ENCODE assay signal across 9 mouse cellular contexts in the genomic region with DNA sequence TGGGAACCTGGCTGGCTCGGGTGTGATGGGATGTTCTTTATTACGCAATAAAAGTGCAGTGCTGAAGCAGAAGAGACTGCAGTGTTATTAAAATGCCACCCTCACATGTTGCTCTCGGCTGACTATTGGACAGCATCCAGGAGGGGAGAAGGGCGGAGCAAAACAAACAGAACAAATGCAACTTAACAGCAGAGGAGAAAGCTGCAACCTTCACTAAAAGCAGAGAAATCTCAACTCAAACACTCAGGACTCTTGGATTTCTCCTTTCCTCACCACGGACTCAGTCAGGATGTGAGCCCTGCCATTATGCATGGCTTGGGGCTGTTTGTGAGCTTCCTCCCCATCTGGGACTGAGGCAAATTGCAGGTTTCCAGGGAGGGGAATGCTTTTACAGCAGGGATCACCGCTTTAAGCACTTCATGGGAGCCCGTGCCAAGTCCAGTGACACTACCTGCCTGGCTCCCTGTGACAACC.
DNase-seq lines count a peak whose midpoint lies in the region; ATAC-seq lines count a peak whose summit lies in the region.
"Had no signal": no experiment of that assay in that cellular context is flagged by ENCODE, and none has a peak within 500 bp of the region (broad histone marks: within the 10 kb centered on the region; RNA-seq: fewer than 3 reads in every experiment).

No protein-coding gene starts in this region.

- H3K4me1 ChIP-seq in embryonic facial prominence, embryonic 12.5 days, result peaks cover 11% of the 10 kb centered on the region
- H3K4me1 ChIP-seq in limb, embryonic 13.5 days, result peaks cover 15% of the 10 kb centered on the region

- 22% methylated on average over 7 of the region's 7 CpGs for WGBS in embryonic facial prominence, embryonic 12.5 days
- 6% methylated on average over 7 of the region's 7 CpGs for WGBS in limb, embryonic 13.5 days

- no peak overlapping the region for H3K4me3 ChIP-seq in embryonic facial prominence, embryonic 12.5 days
- peak overlapping the region; percentile 28 for H3K4me3 ChIP-seq in limb, embryonic 13.5 days

- no peaks in the 10 kb centered on the region for H3K9me3 ChIP-seq in embryonic facial prominence, embryonic 12.5 days
- H3K9me3 ChIP-seq in limb, embryonic 13.5 days, result no peaks in the 10 kb centered on the region

- no peak for ATAC-seq in embryonic facial prominence, embryonic 12.5 days (ENCODE audit: insufficient number of reproducible peaks, insufficient read depth, low FRiP score, low TSS enrichment)
- ATAC-seq in limb, embryonic 13.5 days (ENCODE audit: low FRiP score, low read depth), result peak; percentile 54

- H3K27ac ChIP-seq in embryonic facial prominence, embryonic 12.5 days, result no peak overlapping the region
- no peak overlapping the region for H3K27ac ChIP-seq in limb, embryonic 13.5 days
- H3K27ac ChIP-seq: liver, embryonic 14.5 days had no signal

- H3K36me3 ChIP-seq in embryonic facial prominence, embryonic 12.5 days, result no peaks in the 10 kb centered on the region
- no peaks in the 10 kb centered on the region for H3K36me3 ChIP-seq in limb, embryonic 13.5 days

- no peak overlapping the region for H3K9ac ChIP-seq in embryonic facial prominence, embryonic 12.5 days
- H3K9ac ChIP-seq in limb, embryonic 13.5 days, result peak overlapping the region; percentile 53
- H3K9ac ChIP-seq: liver, embryonic 14.5 days had no signal

- H3K4me2 ChIP-seq in embryonic facial prominence, embryonic 12.5 days (replicated peaks), result peak overlapping the region; percentile 45
- peak overlapping the region; percentile 62 for H3K4me2 ChIP-seq in limb, embryonic 13.5 days (replicated peaks)

- intact Hi-C loops in left cerebral cortex, postnatal 14 days (cut with DNase I), result no loop called here
- intact Hi-C loops in left cerebral cortex, postnatal 36 days (cut with DNase I), result no loop called here

- H3K27me3 ChIP-seq in embryonic facial prominence, embryonic 12.5 days, result no peaks in the 10 kb centered on the region
- peaks cover 22% of the 10 kb centered on the region for H3K27me3 ChIP-seq in limb, embryonic 13.5 days

- DNase-seq in left cerebral cortex, postnatal 14 days (ENCODE audit: low spot score in 2 of 2), result peak; percentile 6
- no peak for DNase-seq in left cerebral cortex, postnatal 36 days (ENCODE audit: low spot score in 2 of 2)
- peak; percentile 40 for DNase-seq in adrenal gland, postnatal 14 days
- peak; percentile 30 for DNase-seq in kidney, adult 11 months
- DNase-seq in spleen, postnatal 10 days (ENCODE audit: low spot score in 2 of 2), result no peak
- no peak for DNase-seq in MN1 (ENCODE audit: low spot score)

Comparison
In these comparisons a context has a peak if more than half of its experiments do, and no peak if none do; other contexts are left out.
1. DNase-seq: peak in left cerebral cortex, postnatal 14 days (2 of 2), adrenal gland, postnatal 14 days (single experiment) and kidney, adult 11 months (single experiment); none in left cerebral cortex, postnatal 36 days (0 of 2), spleen, postnatal 10 days (0 of 2) and MN1 (single experiment).